Mouse (Mus musculus): Measurements from ENCODE around the gene Thada.

DNA sequence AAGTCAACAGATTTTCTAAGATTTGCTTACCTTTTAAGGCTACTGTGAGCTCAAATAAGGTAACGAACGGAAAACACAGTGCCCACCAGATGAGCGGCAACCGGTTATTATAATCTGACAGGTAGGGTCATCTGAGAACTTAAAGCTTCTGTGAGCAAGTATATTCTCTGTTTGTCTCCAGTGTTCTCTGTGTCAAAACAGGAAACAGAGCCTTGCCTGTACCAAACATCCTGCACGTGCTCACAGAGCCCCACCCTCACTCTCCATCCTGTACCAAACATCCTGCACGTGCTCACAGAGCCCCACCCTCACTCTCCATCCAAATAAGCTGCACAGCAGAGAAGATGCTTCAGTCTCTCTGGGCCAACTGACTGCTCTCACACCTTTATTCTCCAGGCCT lies 152.5 kb downstream of the Thada start:
- no peak for TF ChIP-seq CTCF (conservative IDR thresholded peaks at IDR 0.05; ENCODE audit: insufficient read depth, insufficient read length, low read depth, low read length)
- no peak for TF ChIP-seq POLR2A (IDR thresholded peaks at IDR 0.05; ENCODE audit: low read depth, low read length)
